Mouse (Mus musculus) forebrain, embryonic 13.5 days (tissue): ENCODE results near the gene Tada3. TPM values are rescaled to one million over a fixed set of nuclear protein-coding genes. Genes with fewer than 3 reads are reported as not detected.

ENCODE experiments used
- ATAC-seq: fragments of 200-750 bp; cut with Nextera tagmentation; 2 replicates; pipeline ENCODE4 v1.8.0; 2017
- H3K27ac ChIP-seq: fragments of 300-500 bp; sonication (generic); 2 replicates; pipeline ENCODE4 v1.5.1; 2015; ENCODE audit warnings: inconsistent platforms, mild to moderate bottlenecking, moderate library complexity
- H3K27me3 ChIP-seq: fragments of 300-500 bp; sonication (generic); 2 replicates; pipeline ENCODE4 v1.6.1; 2015; ENCODE audit warnings: mild to moderate bottlenecking, inconsistent platforms
- H3K36me3 ChIP-seq: fragments of 300-500 bp; sonication (generic); 2 replicates; pipeline ENCODE4 v1.6.1; 2015; ENCODE audit warnings: mild to moderate bottlenecking, inconsistent platforms; ENCODE audit not compliant: poor library complexity, severe bottlenecking
- H3K4me1 ChIP-seq: fragments of 300-500 bp; sonication (generic); 2 replicates; pipeline ENCODE4 v1.6.1; 2015; ENCODE audit warnings: inconsistent platforms
- H3K4me2 ChIP-seq: fragments of 300-500 bp; sonication (generic); 2 replicates; pipeline ENCODE4 v1.6.1; 2015; ENCODE audit warnings: inconsistent platforms, mild to moderate bottlenecking, moderate library complexity
- H3K4me3 ChIP-seq: fragments of 300-500 bp; sonication (generic); 2 replicates; pipeline ENCODE4 v1.5.1; 2015; ENCODE audit warnings: mild to moderate bottlenecking, inconsistent platforms
- H3K9ac ChIP-seq: fragments of 300-500 bp; sonication (generic); 2 replicates; pipeline ENCODE4 v1.6.1; 2015; ENCODE audit warnings: mild to moderate bottlenecking, inconsistent platforms
- H3K9me3 ChIP-seq: fragments of 300-500 bp; sonication (generic); replicated peaks from 2 replicates; pipeline ENCODE4 v1.6.1; 2016; ENCODE audit warnings: inconsistent platforms
- WGBS: fragments of 180-500 bp; shearing (Covaris S2); methylation state at CpG from one replicate; pipeline ENCODE4 v1.1.7; 2015; 5-methylcytosine and 5-hydroxymethylcytosine counted together
- polyA plus RNA-seq: library from polyadenylated mRNA; unstranded; fragments of >200 nt; fragmentation: Nextera tagmentation; extraction: Ambion mirVana; gene quantifications from 2 replicates; pipeline ENCODE4 v1.2.1, GENCODE M21; 2015

The Tada3 gene
- polyA plus RNA-seq, 1 experiment from 2014 or later = 65.4 TPM

DNA sequence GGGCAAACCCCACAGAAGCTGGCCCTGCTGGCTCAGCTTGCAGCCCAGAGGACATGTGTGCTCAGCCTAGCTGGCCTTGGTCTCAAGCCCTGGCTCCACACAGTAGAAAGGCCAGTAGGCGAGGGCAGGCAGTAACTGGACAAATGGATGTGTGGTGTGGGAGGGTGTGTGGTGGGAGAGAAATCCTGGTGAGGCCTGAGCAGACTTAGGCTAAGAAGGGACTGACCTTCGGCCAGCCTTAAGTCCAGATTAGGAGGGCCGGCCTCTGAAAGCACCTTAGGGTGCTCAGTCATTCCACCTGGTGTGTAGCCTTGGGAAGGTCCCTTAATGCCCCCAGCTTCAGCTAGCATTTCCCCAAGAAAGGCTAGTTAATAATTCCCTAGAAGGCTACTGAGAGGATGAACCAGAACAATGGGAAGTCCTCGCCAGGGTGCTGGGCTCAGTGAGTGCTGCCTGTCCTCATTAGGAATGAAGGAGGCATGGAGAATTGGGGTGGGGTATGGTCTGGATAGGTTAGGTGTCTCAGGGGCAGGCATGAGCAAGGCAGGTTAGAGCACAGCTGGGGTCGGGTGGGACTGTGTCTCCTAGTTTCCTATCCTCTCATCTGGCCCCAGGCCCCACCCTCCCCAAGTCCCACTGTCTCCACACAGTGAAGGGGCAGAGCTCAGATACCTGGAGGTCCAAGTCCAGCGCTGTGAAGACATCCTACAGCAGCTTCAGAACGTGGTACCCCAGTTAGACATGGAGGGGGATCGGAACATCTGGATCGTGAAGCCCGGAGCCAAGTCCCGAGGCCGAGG, 27.2 kb upstream of the Tada3 start:
- H3K4me2 ChIP-seq = no peak overlapping the region
- H3K27me3 ChIP-seq = no peaks in the 10 kb centered on the region
- no peak overlapping the region for H3K9ac ChIP-seq
- no peaks in the 10 kb centered on the region for H3K9me3 ChIP-seq
- 78% methylated on average over 12 of the region's 12 CpGs for whole genome bisulfite sequencing
- no peak overlapping the region for H3K4me3 ChIP-seq
- no peaks in the 10 kb centered on the region for H3K4me1 ChIP-seq
- H3K27ac ChIP-seq = no peak overlapping the region
- no peak for ATAC-seq
- H3K36me3 ChIP-seq = peaks cover 20% of the 10 kb centered on the region

- WGBS = 91% methylated on average over 13 of the region's 13 CpGs
- Histone ChIP-seq H3K9ac (no peak overlapping the region), H3K36me3 (peaks cover 16% of the 10 kb centered on the region), H3K9me3 (no peaks in the 10 kb centered on the region), H3K4me2 (no peak overlapping the region), H3K4me3 (no peak overlapping the region), H3K4me1 (no peaks in the 10 kb centered on the region), H3K27ac (no peak overlapping the region), H3K27me3 (no peaks in the 10 kb centered on the region)
- no peak for ATAC-seq
These were observed 24.4 kb upstream of the Tada3 start for GRCm38 (mm10) chr6:113402094-113402493.

- 83% methylated on average over 10 of the region's 10 CpGs for WGBS
- Histone ChIP-seq H3K27me3 (no peaks in the 10 kb centered on the region), H3K4me3 (no peak overlapping the region), H3K4me1 (peaks cover 18% of the 10 kb centered on the region), H3K9ac (no peak overlapping the region), H3K27ac (no peak overlapping the region), H3K4me2 (no peak overlapping the region), H3K9me3 (0 out of 2 replicates have a peak, but pooled peaks cover 4% of the 10 kb centered on the region), H3K36me3 (peaks cover 21% of the 10 kb centered on the region)
- no peak for ATAC-seq
These were observed 18.8 kb upstream of the Tada3 start for GRCm38 (mm10) chr6:113396270-113397030.

DNA sequence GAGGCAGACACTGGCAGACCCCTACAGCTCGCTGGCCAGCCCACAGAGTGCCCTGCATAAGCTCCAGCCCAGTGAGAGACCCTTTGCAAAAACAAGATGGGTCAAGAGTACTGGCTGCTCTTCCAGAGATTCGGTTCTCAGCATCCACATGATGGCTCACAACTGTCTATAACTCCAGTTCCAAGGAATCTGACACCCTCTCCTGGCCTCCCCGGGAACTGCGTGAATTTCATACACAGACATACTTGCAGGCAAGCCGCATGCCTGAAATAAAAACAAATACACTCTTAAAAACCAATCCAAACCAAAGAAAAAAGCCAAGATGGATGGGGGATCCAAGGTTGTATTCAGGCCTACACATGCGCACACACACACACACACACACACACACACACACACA, 17.8 kb upstream of the Tada3 start:
- Histone ChIP-seq H3K4me2 (no peak overlapping the region), H3K9ac (no peak overlapping the region), H3K4me1 (peaks cover 20% of the 10 kb centered on the region), H3K9me3 (0 out of 2 replicates have a peak, but pooled peaks cover 4% of the 10 kb centered on the region), H3K27me3 (no peaks in the 10 kb centered on the region), H3K27ac (no peak overlapping the region), H3K36me3 (peaks cover 27% of the 10 kb centered on the region), H3K4me3 (no peak overlapping the region)
- 93% methylated on average over 6 of the region's 6 CpGs for WGBS
- no peak for ATAC-seq

DNA sequence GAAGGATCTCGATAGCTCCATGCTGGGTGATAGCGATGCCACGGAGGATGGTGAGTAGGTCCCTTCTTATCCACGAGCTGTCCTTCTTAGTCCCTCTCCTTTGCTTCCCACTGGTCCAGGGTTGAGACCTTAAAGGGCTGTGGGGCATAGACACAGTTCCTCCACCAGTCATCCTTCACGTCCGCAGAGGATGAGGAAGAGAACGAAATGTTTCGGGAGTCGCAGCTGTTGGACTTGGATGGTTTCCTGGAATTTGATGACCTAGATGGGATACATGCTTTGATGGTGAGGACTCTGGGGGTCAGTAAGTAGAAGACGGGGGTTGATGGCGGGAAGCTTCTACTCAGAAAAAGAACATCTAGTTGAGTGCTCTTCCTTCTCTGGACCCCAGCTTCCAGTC, 17.1 kb upstream of the Tada3 start:
- no peak for ATAC-seq
- Histone ChIP-seq H3K4me1 (peaks cover 20% of the 10 kb centered on the region), H3K9ac (no peak overlapping the region), H3K27ac (no peak overlapping the region), H3K4me3 (no peak overlapping the region), H3K36me3 (peaks cover 34% of the 10 kb centered on the region), H3K27me3 (no peaks in the 10 kb centered on the region), H3K9me3 (0 out of 2 replicates have a peak, but pooled peaks cover 4% of the 10 kb centered on the region), H3K4me2 (no peak overlapping the region)
- 96% methylated on average over 11 of the region's 11 CpGs for WGBS

DNA sequence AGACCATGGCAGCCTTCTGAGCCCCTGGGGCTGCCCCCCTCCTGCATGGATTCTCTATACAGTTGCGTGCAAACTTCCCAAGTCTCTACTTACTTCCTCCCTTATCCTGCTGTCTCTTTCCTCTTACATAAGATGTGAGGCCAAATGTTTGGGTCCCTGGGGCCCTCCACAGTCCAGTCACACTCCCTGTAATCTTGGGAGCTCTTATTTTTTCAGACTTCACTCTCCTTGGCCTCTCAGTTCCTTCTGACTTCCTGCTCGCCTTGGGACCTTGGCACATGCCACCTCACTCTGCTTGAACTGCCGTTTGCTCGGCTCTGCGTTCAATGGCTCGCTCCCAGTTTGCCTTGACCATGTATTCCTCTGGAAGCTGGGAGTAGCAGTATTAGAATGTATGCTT, 16.3 kb upstream of the Tada3 start:
- Histone ChIP-seq H3K4me3 (no peak overlapping the region), H3K9me3 (0 out of 2 replicates have a peak, but pooled peaks cover 4% of the 10 kb centered on the region), H3K4me2 (no peak overlapping the region), H3K9ac (no peak overlapping the region), H3K4me1 (peaks cover 20% of the 10 kb centered on the region), H3K27ac (no peak overlapping the region), H3K36me3 (peaks cover 42% of the 10 kb centered on the region), H3K27me3 (no peaks in the 10 kb centered on the region)
- ATAC-seq = no peak
- 89% methylated on average over 6 of the region's 6 CpGs for WGBS

DNA sequence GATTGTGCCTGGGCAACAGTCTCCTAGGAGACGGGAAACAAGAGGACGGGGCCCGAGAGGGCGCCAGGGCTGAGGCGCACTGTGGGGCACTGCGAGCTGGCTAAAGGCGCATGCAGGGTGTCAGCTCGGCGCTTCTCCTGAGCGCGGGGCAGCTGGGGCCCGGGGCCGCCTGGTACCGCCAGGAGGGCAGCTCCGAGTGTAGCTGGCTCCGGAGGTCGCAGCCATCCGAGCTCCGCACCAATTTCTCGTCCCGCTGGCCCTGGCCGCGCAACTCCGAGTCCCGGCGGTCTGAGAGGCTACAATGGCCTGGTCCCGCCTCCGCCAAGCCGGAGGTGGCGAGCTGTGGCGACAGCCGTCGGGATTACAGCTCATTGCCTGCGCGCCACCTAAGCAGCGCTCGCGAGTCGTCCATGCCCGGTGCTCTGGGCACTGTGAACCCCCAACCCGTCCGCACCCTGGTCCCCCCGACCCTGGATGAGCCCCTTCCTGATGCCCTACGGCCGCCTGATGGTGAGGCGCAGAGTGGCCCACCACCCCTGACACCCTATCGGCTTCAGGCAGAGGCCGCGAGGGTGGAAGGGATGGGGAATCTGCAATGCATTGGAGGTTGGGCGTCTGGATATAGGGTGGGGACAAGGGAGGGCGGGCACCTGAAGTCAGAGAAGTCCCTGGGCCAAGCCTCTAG, 14.8 kb upstream of the Tada3 start:
- H3K27me3 ChIP-seq = no peaks in the 10 kb centered on the region
- peak overlapping the region; percentile 74 for H3K9ac ChIP-seq
- peaks cover 47% of the 10 kb centered on the region for H3K36me3 ChIP-seq
- peak overlapping the region; percentile 85 for H3K4me2 ChIP-seq
- H3K4me1 ChIP-seq = peaks cover 20% of the 10 kb centered on the region
- under 1% methylated on average over 45 of the region's 51 CpGs for WGBS
- peak; percentile 92 for ATAC-seq
- peak overlapping the region; percentile 48 for H3K4me3 ChIP-seq
- peak overlapping the region; percentile 52 for H3K27ac ChIP-seq
- 0 out of 2 replicates have a peak, but pooled peaks cover 4% of the 10 kb centered on the region for H3K9me3 ChIP-seq

- Histone ChIP-seq H3K4me2 (peak overlapping the region; percentile 85), H3K27me3 (no peaks in the 10 kb centered on the region), H3K4me3 (peak overlapping the region; percentile 48), H3K36me3 (peaks cover 52% of the 10 kb centered on the region), H3K27ac (peak overlapping the region; percentile 52), H3K9ac (peak overlapping the region; percentile 74), H3K4me1 (peaks cover 20% of the 10 kb centered on the region), H3K9me3 (0 out of 2 replicates have a peak, but pooled peaks cover 4% of the 10 kb centered on the region)
- peak; percentile 25 for ATAC-seq
- WGBS = 24% methylated on average over 10 of the region's 10 CpGs
These were observed 14.3 kb upstream of the Tada3 start for GRCm38 (mm10) chr6:113392015-113392386.

GRCm38 (mm10) chr6:113390715-113391114, 13.0 kb upstream of the Tada3 start:
- no peaks in the 10 kb centered on the region for H3K27me3 ChIP-seq
- H3K27ac ChIP-seq = no peak overlapping the region
- WGBS = 90% methylated on average over 3 of the region's 3 CpGs
- 0 out of 2 replicates have a peak, but pooled peaks cover 4% of the 10 kb centered on the region for H3K9me3 ChIP-seq
- no peak overlapping the region for H3K4me3 ChIP-seq
- H3K9ac ChIP-seq = no peak overlapping the region
- no peak for ATAC-seq
- peaks cover 64% of the 10 kb centered on the region for H3K36me3 ChIP-seq
- H3K4me1 ChIP-seq = peaks cover 20% of the 10 kb centered on the region
- H3K4me2 ChIP-seq = no peak overlapping the region

DNA sequence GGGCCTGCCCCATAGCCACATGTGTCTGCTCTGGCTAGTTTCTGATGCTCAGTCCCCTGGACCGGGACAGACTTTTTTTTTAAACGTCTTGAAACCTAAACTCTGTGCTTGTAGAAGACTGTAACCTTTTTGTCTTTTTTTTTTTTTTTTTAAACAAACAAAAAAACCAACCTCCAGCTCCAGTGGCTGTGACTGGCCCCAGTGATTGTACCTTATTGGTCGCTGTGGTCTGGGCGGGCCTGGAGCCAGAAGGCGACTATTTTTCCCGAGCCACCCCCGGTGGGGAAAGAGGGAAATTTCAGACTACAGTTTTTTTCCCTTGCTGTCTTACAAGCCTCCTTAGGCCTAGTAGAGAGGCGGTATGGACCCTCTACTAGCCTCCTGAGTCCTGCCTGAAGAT, 11.3 kb upstream of the Tada3 start, which contains the start of gene Ttll3:
Ttll3 (plus strand) TSS at position 301 of the 400 bp plus-strand sequence.
- H3K9me3 ChIP-seq = no peaks in the 10 kb centered on the region
- no peak for ATAC-seq
- peaks cover 70% of the 10 kb centered on the region for H3K36me3 ChIP-seq
- H3K9ac ChIP-seq = no peak within 1 kb of the TSS
- no peak within 1 kb of the TSS for H3K4me2 ChIP-seq
- WGBS = 81% methylated on average over 8 of the region's 8 CpGs
- no peak within 1 kb of the TSS for H3K27ac ChIP-seq
- H3K4me1 ChIP-seq = peaks cover 20% of the 10 kb centered on the region
- no peaks in the 10 kb centered on the region for H3K27me3 ChIP-seq
- no peak within 1 kb of the TSS for H3K4me3 ChIP-seq

DNA sequence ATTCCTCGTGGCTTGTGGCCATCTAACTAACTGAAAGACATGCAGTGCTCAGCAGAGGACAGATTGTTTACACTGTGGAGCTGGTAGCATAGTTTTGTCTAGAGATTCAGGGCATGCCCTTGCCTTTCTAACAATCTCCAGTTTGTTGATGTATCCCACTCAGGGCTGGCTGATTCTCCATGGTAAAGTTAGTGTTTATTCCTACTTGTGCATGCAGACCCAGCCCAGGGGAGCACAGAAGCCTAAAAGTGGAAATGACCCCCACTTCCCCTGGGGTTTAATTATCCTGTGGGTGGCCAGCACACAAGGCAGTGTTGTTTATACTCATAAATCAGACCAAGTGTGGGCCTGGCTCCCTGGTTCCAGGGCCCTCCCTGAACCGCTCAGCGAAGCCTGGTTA, 8.3 kb upstream of the Tada3 start:
- H3K36me3 ChIP-seq = peaks cover 98% of the 10 kb centered on the region
- no peak overlapping the region for H3K9ac ChIP-seq
- no peak overlapping the region for H3K4me3 ChIP-seq
- H3K4me1 ChIP-seq = no peaks in the 10 kb centered on the region
- H3K27ac ChIP-seq = no peak overlapping the region
- no peaks in the 10 kb centered on the region for H3K9me3 ChIP-seq
- no peak for ATAC-seq
- H3K4me2 ChIP-seq = no peak overlapping the region
- WGBS = 82% methylated on average over 3 of the region's 3 CpGs
- no peaks in the 10 kb centered on the region for H3K27me3 ChIP-seq
